Mouse (Mus musculus) induced T-regulatory cell, adult 2 months (primary cell): ENCODE results near the gene Tnfaip2.

Experiments
- DNase-seq: peaks from one replicate; pipeline ENCODE4 v3.0.0-alpha.2; 2012; ENCODE audit warnings: low read depth

Tnfaip2 gene

GRCm38 (mm10) chr12:111428364-111428763 is 13.9 kb upstream of the Tnfaip2 start:
- DNase-seq: no peak

DNA sequence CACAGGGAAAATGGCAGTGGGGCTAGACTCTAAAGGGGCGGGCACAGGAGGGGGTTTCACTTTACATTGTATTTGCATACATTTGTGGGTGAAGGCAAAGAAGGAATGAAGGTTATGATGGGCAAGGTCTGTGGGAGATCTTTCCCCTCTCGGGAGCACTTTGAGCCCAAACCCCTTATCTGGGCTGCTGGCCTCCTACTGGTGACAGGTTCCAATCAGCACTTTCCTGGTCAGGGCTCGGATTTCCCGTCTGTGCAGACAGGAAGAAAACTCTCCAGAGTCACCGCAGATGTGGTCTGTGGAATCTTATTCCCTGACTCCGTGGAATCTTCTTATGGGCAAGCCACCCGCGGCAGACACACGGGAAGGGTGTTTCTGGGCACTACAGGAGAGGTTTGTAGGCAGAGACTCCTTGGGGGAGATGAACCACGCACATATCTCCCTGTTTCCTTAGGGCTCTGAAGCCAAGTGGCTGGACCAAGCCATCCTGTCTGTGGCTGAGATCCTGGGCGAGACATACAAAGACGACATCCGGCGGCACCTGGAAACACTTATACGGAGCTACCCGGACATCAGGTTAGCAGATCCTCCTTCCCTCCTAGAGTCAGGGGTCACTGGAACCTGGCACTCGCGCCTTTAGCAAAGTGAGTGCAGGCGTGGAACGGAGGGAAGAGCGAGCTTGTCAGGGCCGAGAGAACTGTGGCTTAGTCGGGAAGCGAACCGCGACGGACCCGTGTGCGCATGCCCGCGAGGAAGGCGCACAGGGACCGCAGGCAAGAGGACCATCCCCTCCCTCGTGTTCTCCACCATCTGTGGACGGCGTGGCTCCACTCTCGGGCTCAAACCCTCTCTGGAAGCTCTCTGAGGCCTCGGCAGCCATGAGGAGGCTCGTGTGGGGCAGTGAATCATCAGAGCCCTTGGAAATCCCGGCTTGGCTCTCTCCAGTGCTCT is 13.0 kb upstream of the Tnfaip2 start:
- DNase-seq: peak; percentile 18

DNA sequence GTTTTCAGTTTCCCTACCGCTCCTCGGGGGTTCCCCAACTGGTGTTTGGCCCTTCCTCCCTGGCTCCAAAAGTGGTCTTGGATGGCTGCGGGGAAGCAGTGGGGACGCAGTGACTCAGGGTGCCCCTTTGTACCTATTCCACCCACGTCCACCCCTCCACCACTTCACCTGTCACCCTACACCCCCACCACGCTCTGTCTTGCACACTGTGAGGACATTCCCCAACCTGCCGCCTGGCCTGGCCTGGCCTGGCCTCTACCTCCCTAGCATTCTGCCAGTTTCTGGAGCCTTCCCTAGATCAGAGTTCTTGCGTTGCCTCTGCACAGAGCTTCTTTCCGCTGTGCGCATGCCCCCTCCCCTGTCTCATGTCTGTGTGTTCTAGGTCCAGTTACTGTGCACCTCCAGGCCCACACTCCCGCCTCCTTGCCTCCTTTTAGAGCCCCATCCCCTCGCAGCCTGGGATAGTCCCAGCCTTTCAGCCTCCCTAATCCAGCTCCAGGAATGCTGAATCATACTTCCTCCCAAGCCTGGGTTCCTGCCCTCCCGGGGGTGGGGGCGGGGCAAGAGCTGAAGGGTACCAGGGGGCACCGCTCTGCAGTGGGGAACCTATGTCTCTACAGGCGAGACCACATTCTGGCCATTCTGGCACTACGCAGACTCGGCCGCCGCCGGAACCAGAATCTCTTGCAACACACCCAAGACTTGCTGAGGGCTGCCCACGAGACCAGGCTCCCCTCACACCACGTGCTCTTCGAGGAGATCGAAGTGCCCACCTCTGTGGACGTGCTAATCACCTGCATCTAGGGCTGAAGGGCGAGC is 12.0 kb upstream of the Tnfaip2 start:
- no peak for DNase-seq

- DNase-seq: no peak
These were observed 11.1 kb upstream of the Tnfaip2 start for GRCm38 (mm10) chr12:111430868-111431817.

DNA sequence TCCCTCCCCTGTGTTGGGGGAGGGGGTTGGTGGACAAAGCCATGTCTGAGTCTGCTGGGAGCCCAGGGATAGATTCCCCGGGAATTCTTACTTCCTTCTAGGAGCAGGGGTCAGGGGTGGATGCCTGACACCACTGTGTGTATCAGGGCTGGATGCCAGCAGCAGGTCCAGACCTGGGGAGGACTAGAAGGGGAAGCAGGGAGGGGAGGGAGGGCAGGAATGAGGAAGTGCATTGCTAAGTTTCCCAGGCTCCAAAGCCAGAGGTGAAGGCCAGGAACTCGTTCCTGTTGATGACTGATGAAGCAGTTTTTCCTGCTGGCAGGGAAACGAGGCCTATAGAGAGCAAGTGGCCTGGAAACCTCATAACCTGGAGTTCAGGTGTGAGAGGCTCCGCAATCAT is 10.2 kb upstream of the Tnfaip2 start:
- no peak for DNase-seq

GRCm38 (mm10) chr12:111432751-111433331 is 9.4 kb upstream of the Tnfaip2 start:
- no peak for DNase-seq

DNA sequence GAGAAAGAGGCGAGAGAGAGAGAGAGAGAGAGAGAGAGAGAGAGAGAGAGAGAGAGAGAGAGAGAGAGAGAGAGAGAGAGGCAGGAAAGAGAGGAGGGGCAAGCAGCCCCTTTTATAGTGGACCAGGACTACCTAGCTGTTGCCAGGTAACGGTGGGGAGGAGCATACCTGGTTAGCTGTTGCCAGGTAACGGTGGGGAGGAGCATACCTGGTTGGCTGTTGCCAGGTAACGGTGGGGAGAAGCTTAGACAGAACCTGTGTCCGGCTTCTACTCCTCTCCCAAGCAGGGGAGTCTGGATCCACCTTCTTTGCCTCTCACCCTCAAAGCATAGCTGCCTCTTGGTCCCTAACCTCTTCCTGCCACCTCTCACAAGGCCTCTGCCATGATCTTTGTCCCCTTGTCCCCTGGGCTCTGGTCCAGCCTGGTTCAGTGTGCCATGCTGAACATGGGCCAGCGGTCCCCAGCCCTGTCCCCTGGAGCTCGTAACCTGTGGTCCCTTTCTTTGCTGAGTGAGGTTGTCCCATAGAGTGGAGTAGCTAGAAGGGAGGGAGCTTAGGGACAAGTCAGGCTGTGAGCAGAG is 8.0 kb upstream of the Tnfaip2 start:
- DNase-seq: no peak

DNA sequence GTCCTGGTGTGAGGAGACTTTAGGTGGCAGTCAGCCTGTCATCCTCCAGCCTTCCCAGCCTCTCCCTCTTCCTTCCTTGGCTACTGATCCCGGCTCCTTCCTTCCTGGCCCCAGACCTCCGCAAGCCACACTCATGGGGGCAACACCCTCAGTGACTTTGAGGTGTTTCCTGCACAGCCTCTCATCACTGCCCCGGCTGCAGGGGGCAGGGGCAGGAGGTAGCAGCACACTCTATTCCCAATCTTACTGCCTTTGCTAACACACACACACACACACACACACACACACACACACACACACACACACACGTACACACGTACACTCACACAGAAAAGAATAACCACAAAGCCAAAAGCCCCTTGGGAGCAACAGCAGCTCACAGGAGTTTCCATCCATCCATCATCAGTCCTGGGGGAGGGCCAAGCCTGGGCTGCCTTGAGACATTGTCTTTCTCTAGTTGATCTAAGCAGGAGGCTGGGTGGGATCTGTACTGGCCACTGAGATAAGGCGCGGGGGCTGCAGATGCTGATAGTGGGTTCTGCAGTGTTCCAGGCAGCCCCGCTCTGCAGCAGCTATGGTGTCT is 7.4 kb upstream of the Tnfaip2 start:
- no peak for DNase-seq

- DNase-seq: no peak
These were observed 6.1 kb upstream of the Tnfaip2 start for GRCm38 (mm10) chr12:111436170-111436569.

DNA sequence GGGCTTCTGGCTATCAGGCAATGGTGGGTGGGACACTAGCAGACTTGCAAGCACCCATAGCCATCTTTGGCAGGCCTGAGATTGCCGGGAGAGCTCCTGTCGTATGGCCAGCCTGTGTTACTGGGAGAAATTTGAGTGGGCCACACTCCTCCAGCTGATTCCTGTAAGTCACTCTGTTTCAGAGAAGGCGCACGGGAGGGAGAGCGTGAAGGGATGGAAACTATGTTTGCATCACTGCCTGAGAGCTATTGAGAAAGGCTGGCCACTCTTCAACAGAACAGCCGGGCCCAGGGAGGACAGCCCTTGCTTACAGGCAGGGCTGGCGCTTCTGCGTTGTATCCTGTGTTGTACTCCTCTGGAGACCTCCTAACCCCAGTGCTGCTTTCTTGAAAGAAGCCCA is 5.6 kb upstream of the Tnfaip2 start:
- DNase-seq: no peak

DNA sequence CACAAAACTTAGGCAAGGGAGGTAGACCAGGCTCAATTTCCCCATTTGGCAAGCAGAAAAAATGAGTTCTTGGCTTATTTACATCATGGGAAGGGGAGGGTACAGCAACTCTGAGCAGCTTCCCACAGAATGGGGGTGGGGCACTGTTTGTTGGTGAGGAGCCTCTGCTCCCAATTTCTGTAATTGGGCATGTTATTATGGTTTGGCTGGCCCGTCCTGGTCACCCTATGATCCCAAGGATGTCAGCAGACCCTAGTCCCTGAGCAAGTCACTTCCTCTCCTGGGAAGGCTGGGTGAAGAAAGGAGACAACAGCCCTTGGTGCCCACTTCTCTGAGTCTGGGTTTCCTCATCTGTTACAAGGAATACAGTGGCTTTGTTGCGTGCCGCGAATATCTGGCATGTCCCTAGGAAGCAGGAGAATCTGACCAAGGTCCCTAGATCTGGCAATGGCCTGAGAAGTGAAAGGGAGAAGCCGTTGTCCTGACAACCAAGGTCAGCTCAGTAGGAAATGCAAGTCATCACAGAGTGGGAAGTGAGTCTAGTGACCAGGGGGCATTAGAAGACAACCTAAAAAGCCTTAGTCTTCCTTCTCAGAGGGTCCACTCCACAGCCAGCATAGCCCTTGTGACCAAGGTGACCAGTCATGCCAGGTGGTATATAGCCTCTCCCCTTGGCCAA is 4.9 kb upstream of the Tnfaip2 start:
- no peak for DNase-seq

DNA sequence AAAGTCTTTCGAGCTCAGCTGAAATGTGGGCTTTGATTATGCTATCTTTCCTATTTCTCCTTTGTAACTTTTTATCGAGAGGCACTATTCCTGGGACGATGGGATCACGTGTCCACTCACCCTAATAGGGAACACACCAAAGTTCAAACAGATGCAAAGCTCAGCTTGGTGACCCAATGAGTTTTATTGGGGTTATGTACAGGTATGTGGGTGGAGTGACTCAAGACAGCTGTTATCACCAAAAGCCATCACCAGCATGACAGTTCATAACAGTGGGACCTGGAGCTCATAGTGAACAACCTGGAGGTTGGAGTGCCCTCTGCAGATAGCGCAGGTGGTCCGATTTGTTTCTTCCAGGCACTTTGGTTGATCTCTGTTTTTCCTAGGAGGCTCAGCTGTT is 3.4 kb upstream of the Tnfaip2 start:
- no peak for DNase-seq

DNA sequence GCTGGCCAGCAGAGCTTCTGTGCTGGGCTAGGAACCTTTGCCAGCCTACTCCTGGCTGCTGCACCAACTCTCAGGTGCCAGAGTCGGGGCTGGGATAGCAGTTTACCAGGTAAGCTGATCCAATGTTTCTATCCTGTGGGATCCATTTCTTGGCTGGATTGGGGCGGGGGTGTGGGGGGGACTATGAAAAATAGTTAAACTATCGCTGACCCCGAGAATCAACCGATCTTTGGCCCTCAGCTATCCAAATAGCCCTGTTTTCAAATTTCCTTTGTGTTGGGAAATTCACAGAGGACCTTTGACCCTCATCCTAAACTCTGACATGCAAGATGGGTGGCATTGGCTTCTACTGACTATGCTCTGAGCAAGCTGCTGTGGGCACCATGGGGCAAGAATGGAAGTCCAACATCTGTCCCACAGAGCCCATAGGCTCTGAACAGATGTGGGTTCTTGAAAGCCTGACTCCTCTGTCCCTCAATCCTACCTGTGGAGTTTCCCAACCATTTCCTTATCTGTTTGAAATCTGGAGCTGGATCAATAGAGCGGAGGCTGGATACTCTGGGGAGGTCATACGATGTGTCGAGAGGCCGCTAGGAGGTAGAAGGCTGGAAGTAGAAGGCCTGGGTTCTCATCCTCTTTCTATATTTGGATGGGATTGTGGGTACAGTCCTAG is 1.4 kb upstream of the Tnfaip2 start:
- no peak for DNase-seq

DNA sequence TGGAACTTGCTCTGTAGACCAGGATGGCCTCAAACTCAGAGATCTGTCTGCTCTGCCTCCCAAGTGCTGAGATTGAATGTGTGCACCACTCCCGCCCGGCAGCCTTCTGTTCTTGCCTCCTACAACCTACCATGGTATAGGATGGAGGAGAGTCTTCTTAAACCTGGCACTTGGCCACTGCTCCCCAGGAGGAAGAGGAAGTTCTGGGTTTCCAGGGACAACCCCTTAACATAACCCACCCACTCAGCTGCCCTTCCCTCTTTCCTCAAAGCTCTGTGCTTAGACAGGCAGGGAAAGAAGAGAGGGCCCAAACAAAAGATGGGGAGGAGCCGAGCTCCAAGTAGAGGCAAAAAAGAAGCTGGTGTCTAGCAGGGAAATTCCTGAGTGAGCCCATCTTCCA is 746 bp upstream of the Tnfaip2 start:
- DNase-seq: no peak

DNA sequence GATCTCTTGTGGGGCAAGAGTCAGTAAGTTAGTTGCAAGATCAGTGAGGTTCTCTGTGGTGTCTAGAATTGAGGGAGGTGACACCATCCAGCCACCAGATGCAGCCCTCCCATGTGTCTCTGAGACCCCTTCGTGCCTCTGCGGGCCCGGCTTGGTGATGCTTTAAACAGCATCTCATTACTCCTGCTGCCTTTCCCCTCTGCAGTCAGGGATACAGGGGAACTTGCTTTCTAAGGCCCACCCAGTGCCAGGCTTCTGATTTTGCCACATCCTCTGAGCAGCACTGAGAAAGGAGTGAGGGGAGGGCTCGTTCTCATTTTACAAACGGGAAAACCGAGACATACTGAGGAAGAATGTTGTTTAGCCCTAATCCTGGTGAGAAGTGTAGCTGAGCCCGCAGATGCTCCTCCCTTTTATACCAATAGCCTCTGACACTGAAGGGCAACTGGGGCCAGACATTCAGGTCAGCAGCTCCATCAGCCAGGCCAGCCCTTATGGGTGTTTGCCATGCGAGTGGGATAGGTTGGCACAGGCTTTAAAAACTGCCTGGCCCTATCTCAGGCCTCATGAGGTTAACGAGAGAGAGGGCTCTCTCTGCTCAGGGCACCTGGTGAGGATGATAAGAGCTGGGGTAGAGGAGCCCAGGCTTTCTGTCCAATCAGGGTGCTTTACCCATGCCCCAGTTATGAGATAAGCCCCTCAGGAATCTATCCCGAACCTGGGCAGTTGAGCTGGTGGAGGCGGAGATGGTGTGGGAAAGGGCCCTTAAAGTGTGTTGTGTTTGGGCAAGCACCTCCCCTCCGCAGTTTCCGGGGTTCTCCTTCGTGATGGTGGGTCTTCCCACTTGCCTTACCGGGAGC is 972 bp downstream of the Tnfaip2 start:
- no peak for DNase-seq

GRCm38 (mm10) chr12:111443921-111444831 is 1.9 kb downstream of the Tnfaip2 start:
- DNase-seq: no peak

DNA sequence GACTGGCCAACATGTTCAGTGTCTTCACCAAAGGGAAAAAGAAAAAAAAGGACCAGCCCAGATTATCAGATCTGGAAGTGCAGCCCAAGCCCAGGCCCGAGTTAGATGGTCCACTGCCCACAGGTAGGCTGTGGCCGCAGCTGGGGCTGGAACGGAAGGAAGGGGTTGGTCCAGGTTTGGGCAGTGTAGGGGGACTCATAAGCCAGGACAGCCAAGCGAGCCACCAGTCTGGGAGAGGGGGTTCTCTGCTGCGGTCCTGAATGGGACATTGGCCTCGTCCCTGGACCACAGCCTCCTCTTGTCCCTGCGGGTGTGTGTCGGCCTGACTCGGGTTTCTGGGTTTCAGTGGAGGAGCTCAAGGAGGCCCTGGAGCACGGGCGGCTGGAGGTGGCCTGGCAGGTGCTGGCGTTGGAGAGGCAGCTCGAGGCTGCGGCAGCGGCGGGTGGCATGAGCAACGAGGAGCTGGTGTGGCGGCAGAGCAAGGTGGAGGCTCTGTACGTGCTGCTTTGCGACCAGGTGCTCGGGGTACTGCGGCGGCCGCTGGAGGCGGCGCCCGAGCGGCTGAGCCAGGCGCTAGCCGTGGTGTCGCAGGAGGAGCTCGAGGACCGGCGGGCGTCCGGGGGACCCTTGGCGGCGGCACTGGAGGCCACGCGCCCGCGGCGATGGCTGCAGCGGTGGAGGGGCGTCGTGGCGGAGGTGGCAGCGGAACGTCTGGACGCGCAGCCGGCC is 3.1 kb downstream of the Tnfaip2 start:
- no peak for DNase-seq
